8 mouse cellular contexts compared by ENCODE assay signal in the genomic region with DNA sequence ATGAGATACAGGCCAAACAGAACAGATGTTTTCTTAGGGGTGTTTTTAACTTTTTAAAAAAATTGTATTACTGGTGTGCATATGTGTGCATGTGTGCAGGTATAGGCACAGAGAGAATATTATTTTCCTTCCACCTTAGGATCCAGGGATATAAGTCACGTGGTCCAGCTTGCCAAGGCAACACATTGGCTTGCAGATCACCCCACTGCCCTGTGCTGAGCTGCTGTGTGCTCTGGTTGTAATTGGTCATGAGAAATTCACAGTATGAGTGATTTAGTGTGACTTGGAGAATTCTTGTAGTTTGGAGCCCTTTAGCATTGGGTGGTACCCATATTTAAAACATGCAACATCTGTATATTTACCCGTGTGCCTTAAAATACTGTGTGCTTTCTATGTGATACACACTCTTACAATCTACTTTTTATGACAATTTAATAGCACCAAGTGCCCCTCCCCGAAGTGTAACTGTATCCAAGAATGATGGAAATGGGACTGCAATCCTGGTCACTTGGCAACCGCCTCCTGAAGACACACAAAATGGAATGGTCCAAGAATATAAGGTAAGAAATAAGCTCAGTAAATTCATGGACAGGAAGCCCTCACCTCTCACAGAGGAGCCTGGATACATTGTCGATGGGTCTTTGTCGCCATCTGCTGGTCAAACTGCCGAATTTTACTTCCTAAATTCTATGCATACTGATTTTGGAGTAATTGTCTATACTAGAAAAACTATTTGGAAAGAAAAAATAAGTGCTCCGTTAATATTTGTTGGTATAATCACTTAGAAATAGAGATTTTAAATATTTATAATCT.
DNase-seq lines count a peak whose midpoint lies in the region; ATAC-seq and TF ChIP-seq lines count a peak whose summit lies in the region.

No protein-coding gene starts in this region.

- TF ChIP-seq CTCF in thymus, adult 2 months (IDR thresholded peaks at IDR 0.05; ENCODE audit: borderline replicate concordance, control insufficient read depth, extremely low read depth, insufficient read depth, low read length, poor library complexity), result no peak
- peak; percentile 92 for TF ChIP-seq CTCF in midbrain, postnatal 0 days (IDR thresholded peaks at IDR 0.05)

- no peaks in the 10 kb centered on the region for H3K9me3 ChIP-seq in limb, embryonic 12.5 days
- no peaks in the 10 kb centered on the region for H3K9me3 ChIP-seq in midbrain, postnatal 0 days (ENCODE audit: low read length)

- H3K4me3 ChIP-seq in thymus, adult 2 months (ENCODE audit: control insufficient read depth, insufficient read depth, low read length), result no peak overlapping the region
- no peak overlapping the region for H3K4me3 ChIP-seq in limb, embryonic 12.5 days (replicated peaks)
- H3K4me3 ChIP-seq in midbrain, postnatal 0 days (ENCODE audit: low read depth, low read length), result no peak overlapping the region

- H3K27ac ChIP-seq in thymus, adult 2 months (ENCODE audit: control insufficient read depth, insufficient read depth, low read length), result no peak overlapping the region
- H3K27ac ChIP-seq in limb, embryonic 12.5 days, result no peak overlapping the region
- no peak overlapping the region for H3K27ac ChIP-seq in midbrain, postnatal 0 days (ENCODE audit: low read depth, low read length)

- TF ChIP-seq POLR2A in thymus, adult 2 months (IDR thresholded peaks at IDR 0.05; ENCODE audit: control insufficient read depth, extremely low read depth, insufficient read depth, low read length, poor library complexity), result no peak

- no peak overlapping the region for H3K4me2 ChIP-seq in limb, embryonic 12.5 days
- H3K4me2 ChIP-seq in midbrain, postnatal 0 days (ENCODE audit: low read depth, low read length, poor library complexity, severe bottlenecking), result no peak overlapping the region

- no peak overlapping the region for H3K9ac ChIP-seq in limb, embryonic 12.5 days (replicated peaks)
- H3K9ac ChIP-seq in midbrain, postnatal 0 days (replicated peaks; ENCODE audit: low read length, poor library complexity, severe bottlenecking), result no peak overlapping the region

- H3K4me1 ChIP-seq in thymus, adult 2 months (replicated peaks; ENCODE audit: control insufficient read depth, insufficient read depth, low read length), result no peaks in the 10 kb centered on the region
- H3K4me1 ChIP-seq in limb, embryonic 12.5 days (replicated peaks), result peaks cover 11% of the 10 kb centered on the region
- H3K4me1 ChIP-seq in midbrain, postnatal 0 days (ENCODE audit: insufficient read depth, low read length), result no peaks in the 10 kb centered on the region

- WGBS in thymus, adult 2 months, result 36% methylated on average over 8 of the region's 8 CpGs
- WGBS in limb, embryonic 12.5 days, result 30% methylated on average over 8 of the region's 8 CpGs
- 25% methylated on average over 8 of the region's 8 CpGs for WGBS in midbrain, postnatal 0 days

- no peaks in the 10 kb centered on the region for H3K36me3 ChIP-seq in thymus, adult 2 months (ENCODE audit: control insufficient read depth, insufficient read depth, low read length)
- H3K36me3 ChIP-seq in limb, embryonic 12.5 days, result peaks cover 29% of the 10 kb centered on the region; the same call in 1 of the 2 replicates
- H3K36me3 ChIP-seq in midbrain, postnatal 0 days (ENCODE audit: insufficient read depth, low read length), result no peaks in the 10 kb centered on the region

- DNase-seq in thymus, adult 2 months, result peak; percentile 13
- no peak for DNase-seq in thymus, adult 18-20 months
- peak; percentile 70 for DNase-seq in gastrocnemius, postnatal 10 days
- peak; percentile 60 for DNase-seq in kidney, adult 9 months
- DNase-seq in midbrain, postnatal 0 days (ENCODE audit: low spot score), result peak; percentile 89
- peak; percentile 8 for DNase-seq in testis, postnatal 14 days (ENCODE audit: low spot score)

- peak; percentile 93 for ATAC-seq in common myeloid progenitor, adult 5-6 weeks (replicated peaks; ENCODE audit: low read depth, poor library complexity, severe bottlenecking)
- ATAC-seq in limb, embryonic 12.5 days (ENCODE audit: insufficient number of reproducible peaks, insufficient read depth, low FRiP score, low TSS enrichment, low read depth), result peak; percentile 70
- peak; percentile 29; the same call in 1 of the 2 replicates for ATAC-seq in midbrain, postnatal 0 days (ENCODE audit: low FRiP score)

- H3K27me3 ChIP-seq in thymus, adult 2 months (ENCODE audit: control insufficient read depth, insufficient read depth, low read length), result no peaks in the 10 kb centered on the region
- H3K27me3 ChIP-seq in limb, embryonic 12.5 days, result 0 out of 2 replicates have a peak, but pooled peaks cover 3% of the 10 kb centered on the region
- no peaks in the 10 kb centered on the region for H3K27me3 ChIP-seq in midbrain, postnatal 0 days (ENCODE audit: insufficient read depth, low read length)

Comparison
In these comparisons a context has a peak if more than half of its experiments do, and no peak if none do; other contexts are left out.
1. DNase-seq: peak in thymus, adult 2 months (single experiment), gastrocnemius, postnatal 10 days (single experiment), kidney, adult 9 months (single experiment), midbrain, postnatal 0 days (single experiment) and testis, postnatal 14 days (single experiment); none in thymus, adult 18-20 months (0 of 2).
2. ATAC-seq: peak in every context shown above with its lines; median percentile 93 in common myeloid progenitor, adult 5-6 weeks; 70 in limb, embryonic 12.5 days; 29 in midbrain, postnatal 0 days.